Mouse (Mus musculus) hindbrain, embryonic 10.5 days (tissue): ENCODE measurements around the gene Tbpl2. TPM values are rescaled to one million over a fixed set of nuclear protein-coding genes. Genes with fewer than 3 reads are reported as not detected.

Experiments
- DNase-seq: peaks from one replicate; pipeline ENCODE4 v3.0.0-alpha.2; 2017; ENCODE audit warnings: low spot score
- H3K27ac ChIP-seq: fragments of 300-500 bp; sonication (generic); 2 replicates; pipeline ENCODE4 v1.5.1; 2016; ENCODE audit warnings: mild to moderate bottlenecking, moderate library complexity
- H3K27me3 ChIP-seq: fragments of 300-500 bp; sonication (generic); 2 replicates; pipeline ENCODE4 v1.6.1; 2016; ENCODE audit warnings: mild to moderate bottlenecking; ENCODE audit not compliant: poor library complexity, insufficient read depth, severe bottlenecking
- H3K36me3 ChIP-seq: fragments of 300-500 bp; sonication (generic); 2 replicates; pipeline ENCODE4 v1.6.1; 2016; ENCODE audit warnings: mild to moderate bottlenecking, moderate library complexity
- H3K4me1 ChIP-seq: fragments of 300-500 bp; sonication (generic); replicated peaks from 2 replicates; pipeline ENCODE4 v1.6.1; 2016; ENCODE audit warnings: mild to moderate bottlenecking
- H3K4me3 ChIP-seq: fragments of 300-500 bp; sonication (generic); 2 replicates; pipeline ENCODE4 v1.5.1; 2016; ENCODE audit warnings: mild to moderate bottlenecking, moderate library complexity
- H3K9me3 ChIP-seq: fragments of 300-500 bp; sonication (generic); 2 replicates; pipeline ENCODE4 v1.6.1; 2016; ENCODE audit warnings: mild to moderate bottlenecking, moderate library complexity
- WGBS: fragments of 180-500 bp; shearing (Covaris S2); methylation state at CpG from one replicate; pipeline ENCODE4 v1.1.7; 2016; 5-methylcytosine and 5-hydroxymethylcytosine counted together
- polyA plus RNA-seq: library from polyadenylated mRNA; unstranded; fragments of >200 nt; fragmentation: Nextera tagmentation; extraction: Ambion mirVana; gene quantifications from 2 replicates; pipeline ENCODE4 v1.2.1, GENCODE M21; 2016

Tbpl2 gene
- polyA plus RNA-seq = not detected in 2 replicates

DNA sequence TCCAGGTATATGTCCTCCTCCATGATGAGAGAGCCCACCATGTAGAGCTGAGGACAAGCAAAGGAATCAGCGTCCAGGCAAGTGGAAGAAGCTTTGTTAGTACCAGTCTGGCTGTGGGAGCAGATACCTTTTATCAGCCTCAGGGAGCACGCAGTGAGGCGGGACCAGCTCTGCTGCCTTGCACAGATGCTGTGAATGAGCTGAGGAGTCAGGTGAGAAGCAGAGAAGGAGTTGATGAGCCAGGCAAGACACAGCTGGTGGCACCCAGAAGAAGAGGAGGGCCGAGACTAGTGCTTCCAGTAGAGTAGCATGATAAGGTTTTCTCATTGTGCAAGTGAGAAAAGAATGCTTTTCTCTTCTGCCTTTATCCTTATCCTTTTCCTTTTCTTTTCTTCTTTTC, at the start of gene Tbpl2:
Tbpl2 (minus strand) TSS at position 101 of the 400 bp plus-strand sequence.
- Histone ChIP-seq H3K27me3 (no peaks in the 10 kb centered on the region), H3K9me3 (no peaks in the 10 kb centered on the region), H3K36me3 (no peaks in the 10 kb centered on the region), H3K27ac (no peak within 1 kb of the TSS), H3K4me3 (no peak within 1 kb of the TSS), H3K4me1 (no peaks in the 10 kb centered on the region)
- DNase-seq = no peak
- 86% methylated on average over 4 of the region's 4 CpGs for WGBS

DNA sequence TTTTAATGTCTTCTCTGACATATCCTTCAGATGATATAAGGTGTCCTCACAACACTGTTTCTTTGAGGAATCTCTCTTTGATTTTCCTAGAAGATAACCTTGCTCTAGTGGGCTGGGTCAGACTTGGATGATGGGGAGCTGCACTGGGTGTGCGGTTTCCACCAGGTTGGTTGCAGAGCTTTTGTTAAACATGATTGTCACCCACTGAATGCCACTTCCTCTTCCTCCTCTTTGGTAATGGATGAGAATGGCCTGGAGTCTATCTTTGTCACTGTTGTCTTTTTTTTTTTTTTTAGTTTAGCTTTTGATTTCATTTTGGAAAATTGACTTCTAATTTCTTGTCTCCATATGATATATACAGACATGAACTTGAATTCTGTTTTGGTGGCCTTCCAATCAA, 38.0 kb upstream of the Tbpl2 start:
- WGBS = 87% methylated on average over 1 of the region's 1 CpGs
- Histone ChIP-seq H3K4me3 (no peak overlapping the region), H3K36me3 (no peaks in the 10 kb centered on the region), H3K4me1 (no peaks in the 10 kb centered on the region), H3K27me3 (no peaks in the 10 kb centered on the region), H3K27ac (no peak overlapping the region), H3K9me3 (no peaks in the 10 kb centered on the region; the same call in 1 of the 2 replicates)
- no peak for DNase-seq

DNA sequence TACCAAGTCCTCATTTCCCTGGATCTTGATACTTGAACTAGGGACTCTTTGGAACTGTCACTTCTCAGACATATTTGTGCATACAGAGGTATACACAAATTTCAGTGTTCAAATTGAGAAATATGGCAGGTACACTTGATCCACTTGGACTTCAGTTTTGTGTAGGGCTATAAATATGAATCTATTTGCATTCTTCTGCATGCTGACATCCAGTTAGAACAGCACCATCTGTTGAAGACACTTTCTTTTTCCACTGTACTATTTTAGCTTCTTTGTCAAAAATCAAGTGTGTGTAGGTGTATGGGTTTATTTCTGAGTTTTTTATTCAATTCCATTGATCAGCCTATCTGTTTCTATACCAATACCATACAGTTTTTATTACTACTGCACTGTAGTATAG, 12.7 kb upstream of the Tbpl2 start:
- Histone ChIP-seq H3K27me3 (no peaks in the 10 kb centered on the region), H3K4me1 (no peaks in the 10 kb centered on the region), H3K4me3 (no peak overlapping the region), H3K9me3 (no peaks in the 10 kb centered on the region), H3K36me3 (no peaks in the 10 kb centered on the region), H3K27ac (no peak overlapping the region)
- DNase-seq = no peak

DNA sequence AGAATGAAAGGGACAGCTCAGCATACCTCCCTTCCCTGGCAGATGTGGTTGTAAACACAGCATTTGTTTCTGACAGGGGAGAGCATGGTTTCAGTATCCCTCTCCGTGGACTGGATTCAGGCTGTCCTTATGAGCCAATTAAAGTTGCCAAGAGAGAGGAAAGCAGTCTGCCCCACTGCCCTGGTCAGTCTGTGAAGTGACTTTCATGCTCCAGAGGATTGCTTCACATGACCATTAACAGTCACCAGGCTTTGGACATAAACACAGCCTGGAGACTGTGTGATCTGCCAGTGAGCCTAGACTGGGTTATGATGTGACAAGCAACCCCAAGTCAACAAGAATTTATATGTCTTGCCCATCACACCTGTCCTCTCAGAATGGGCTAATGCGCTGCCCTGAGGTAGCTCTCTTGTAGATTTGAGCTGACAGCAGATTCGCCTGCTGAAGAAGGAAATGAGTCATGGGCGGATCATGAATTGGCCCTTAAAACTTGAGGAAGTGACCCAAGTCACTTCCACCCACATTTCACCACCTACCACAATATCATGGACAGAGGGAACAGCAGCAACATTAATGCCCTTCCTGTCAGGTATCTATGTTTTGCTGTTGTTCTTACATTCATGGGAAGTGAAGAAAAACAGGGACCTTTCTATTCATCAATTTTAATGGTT, 7.4 kb upstream of the Tbpl2 start:
- WGBS = 84% methylated on average over 4 of the region's 4 CpGs
- Histone ChIP-seq H3K27me3 (no peaks in the 10 kb centered on the region), H3K4me1 (no peaks in the 10 kb centered on the region), H3K4me3 (no peak overlapping the region), H3K9me3 (no peaks in the 10 kb centered on the region), H3K27ac (no peak overlapping the region), H3K36me3 (no peaks in the 10 kb centered on the region)
- no peak for DNase-seq

DNA sequence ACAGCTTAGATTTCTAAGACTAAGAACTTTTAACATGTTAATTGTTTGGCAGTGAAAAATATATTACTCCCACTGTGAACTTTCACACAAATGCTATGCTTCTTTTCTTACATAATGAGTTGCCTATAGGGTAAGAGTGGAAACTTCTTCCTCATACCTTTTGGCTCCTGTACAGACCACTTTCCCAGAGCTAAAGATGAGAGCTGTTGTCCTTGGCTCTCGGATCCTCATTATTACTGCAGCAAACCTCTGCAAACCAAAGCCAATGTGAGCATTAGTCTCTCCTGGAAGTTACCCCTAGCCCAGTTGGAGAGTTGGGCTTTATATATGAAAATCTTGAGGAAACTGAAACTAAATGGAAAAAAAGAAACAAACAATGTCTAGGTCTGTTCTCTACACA, 5.5 kb downstream of the Tbpl2 start:
- no peak overlapping the region for H3K27ac ChIP-seq
- no peak overlapping the region for H3K4me3 ChIP-seq
- no peak for DNase-seq
- no peaks in the 10 kb centered on the region for H3K27me3 ChIP-seq
- WGBS = 87% methylated on average over 1 of the region's 1 CpGs
- no peaks in the 10 kb centered on the region for H3K9me3 ChIP-seq
- H3K36me3 ChIP-seq = no peaks in the 10 kb centered on the region
- H3K4me1 ChIP-seq = no peaks in the 10 kb centered on the region

DNA sequence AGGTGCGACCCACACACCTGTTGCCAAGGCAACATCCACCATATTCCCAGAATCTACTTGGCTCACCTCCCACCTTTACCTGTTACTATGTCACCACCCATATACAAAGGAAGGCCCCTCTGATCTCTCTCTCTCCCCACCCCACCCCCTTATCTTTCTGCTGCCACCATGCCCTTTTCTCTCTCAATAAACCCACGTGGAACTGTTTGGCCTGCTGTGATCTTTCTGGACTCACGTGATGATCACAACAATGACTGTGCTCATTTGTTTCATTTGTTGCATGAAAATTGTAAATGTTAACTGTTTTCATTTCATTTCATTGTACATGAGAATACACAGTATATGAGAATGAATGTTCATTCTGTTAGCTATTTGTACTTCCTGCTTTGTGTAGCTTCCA, 45.9 kb downstream of the Tbpl2 start:
- 87% methylated on average over 3 of the region's 3 CpGs for WGBS
- DNase-seq = no peak
- H3K27me3 ChIP-seq = no peaks in the 10 kb centered on the region
- no peak overlapping the region for H3K27ac ChIP-seq
- peaks cover 24% of the 10 kb centered on the region for H3K4me1 ChIP-seq
- no peaks in the 10 kb centered on the region for H3K9me3 ChIP-seq
- H3K4me3 ChIP-seq = no peak overlapping the region
- H3K36me3 ChIP-seq = no peaks in the 10 kb centered on the region

DNA sequence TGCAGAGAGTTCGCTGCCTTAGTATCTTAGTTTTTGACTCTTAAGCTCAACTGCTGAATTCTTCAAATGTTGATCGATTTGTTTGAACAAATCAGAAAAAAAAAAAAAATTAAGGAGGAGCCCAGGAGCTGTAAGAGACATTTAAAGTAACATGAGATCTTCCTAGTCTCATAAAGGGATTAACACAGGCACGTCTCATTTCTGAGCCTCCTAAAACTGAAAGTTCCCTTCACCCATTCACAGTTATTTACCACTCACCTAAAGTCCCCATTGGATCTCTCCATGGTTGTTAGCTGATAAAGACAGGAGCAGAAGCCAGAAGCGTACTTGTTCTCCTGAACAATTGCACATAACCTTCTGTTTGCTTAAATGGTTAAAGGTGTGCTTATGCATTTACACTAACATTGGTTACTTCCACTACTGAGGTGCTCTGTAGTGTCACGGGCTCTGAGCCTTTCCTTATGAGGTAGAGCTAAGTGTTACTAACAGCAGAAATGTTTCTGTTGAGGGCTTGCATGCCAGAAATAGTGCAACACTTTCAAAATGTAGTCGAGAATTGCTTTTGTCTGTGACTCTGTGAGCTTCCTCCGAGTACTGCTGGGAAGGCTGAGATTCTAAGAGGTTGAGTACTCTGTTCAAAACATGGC, 46.9 kb downstream of the Tbpl2 start, which contains the start of gene Hnmt:
Hnmt (minus strand) TSS at position 51 of the 647 bp plus-strand sequence.
- Histone ChIP-seq H3K36me3 (no peaks in the 10 kb centered on the region), H3K9me3 (no peaks in the 10 kb centered on the region), H3K27me3 (no peaks in the 10 kb centered on the region), H3K27ac (peak within 1 kb of the TSS; percentile 82), H3K4me1 (peaks cover 24% of the 10 kb centered on the region), H3K4me3 (peak within 1 kb of the TSS; percentile 45)
- no peak for DNase-seq
- 57% methylated on average over 7 of the region's 7 CpGs for WGBS

DNA sequence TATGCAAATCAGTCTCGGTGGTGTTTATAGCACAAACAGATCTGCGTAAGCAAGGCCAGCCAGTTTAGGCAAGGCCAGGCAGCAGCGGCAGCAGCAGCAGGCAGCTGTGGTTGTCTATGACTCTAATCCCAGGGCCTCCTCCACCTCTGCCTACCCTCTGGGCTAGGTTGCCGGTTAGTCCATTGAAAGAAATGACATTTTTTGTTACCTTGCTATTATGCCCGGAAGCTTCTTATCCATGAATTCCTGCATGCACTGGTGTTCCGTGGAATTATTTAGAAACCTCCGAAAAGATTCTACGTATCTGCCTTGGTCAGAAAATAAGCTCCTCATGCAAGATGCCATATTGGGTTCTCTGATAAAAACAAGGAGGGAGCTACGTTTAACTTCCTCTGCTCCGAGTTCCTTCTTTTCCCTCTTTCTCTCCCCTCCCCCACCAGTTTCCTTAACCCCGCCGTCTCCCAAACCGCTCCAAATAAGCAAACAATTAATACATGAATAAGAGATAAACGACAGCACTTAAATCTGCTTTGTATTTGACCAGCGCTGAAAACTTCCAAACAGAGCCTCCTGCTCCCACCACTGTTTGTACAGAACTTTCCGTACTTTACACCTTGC, 47.8 kb downstream of the Tbpl2 start:
- peak; percentile 44 for DNase-seq
- Histone ChIP-seq H3K9me3 (no peaks in the 10 kb centered on the region), H3K36me3 (no peaks in the 10 kb centered on the region), H3K4me3 (peak overlapping the region; percentile 45), H3K27me3 (no peaks in the 10 kb centered on the region), H3K4me1 (peaks cover 24% of the 10 kb centered on the region), H3K27ac (peak overlapping the region; percentile 82)
- WGBS = 14% methylated on average over 16 of the region's 16 CpGs

DNA sequence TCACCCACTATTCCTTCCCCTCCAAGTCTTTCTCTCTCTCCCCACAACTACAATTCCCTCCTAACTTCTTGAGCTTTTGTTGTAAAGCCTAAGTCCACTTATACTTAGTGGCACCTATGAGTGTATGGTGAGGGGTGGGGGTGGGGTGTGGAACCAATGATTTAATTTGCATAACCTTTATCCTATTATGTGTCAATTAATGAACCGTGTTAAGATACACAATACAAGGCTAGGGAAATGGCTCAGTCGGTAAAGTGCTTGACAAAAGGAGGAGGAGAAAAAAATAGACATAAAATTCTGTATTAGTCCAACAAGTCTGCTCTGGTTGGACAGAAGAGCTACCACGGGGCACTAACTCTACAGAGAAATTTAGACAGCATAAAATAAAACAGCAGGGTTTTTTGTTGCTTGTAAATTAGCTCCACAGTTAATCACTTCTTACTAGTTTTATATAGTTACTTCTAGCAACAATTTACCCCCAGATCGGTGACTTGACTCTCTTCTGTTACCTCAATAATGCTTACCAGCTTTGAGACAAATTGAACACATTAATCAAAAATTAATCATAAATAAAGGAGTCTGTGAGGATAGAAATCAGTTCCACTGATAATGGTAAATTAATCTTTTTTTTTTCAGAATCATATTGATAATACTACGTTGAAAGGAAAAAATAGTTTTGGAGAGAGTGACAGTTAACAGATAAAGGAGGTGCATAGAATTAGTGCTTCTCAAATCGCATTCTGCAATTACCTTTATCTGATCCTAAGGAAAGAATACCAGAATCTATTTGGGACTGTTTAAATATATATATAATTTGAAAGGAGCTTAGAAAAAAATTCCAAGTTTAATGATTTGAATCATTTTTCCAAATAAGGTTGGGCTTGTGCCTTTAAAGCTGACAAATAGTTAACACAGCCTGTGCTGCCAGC, 48.6 kb downstream of the Tbpl2 start:
- DNase-seq = peak; percentile 16
- WGBS = 37% methylated on average over 6 of the region's 6 CpGs

DNA sequence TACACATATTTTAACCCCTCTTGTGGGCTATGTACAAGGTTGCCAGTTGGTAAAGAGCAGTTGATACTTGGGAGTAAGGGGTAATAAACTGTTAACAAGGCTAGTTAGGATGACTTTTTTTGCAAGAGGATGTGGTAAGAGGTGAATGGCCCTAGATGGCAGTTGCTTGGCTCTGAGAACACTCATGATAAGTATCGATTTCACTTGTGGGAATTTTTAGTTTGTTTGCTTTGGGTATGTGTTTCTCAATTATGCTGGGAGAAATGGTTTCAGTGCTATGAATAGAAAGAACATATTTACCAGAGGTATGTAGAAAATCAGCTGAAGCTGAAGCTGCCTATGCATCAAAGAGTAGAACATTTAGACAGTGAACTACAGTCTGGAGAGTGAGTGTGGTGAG, 53.5 kb downstream of the Tbpl2 start:
- WGBS = 93% methylated on average over 1 of the region's 1 CpGs
- peaks cover 6% of the 10 kb centered on the region for H3K4me1 ChIP-seq
- no peak overlapping the region for H3K4me3 ChIP-seq
- no peak overlapping the region for H3K27ac ChIP-seq
- H3K27me3 ChIP-seq = no peaks in the 10 kb centered on the region
- no peak for DNase-seq
- no peaks in the 10 kb centered on the region for H3K9me3 ChIP-seq
- H3K36me3 ChIP-seq = no peaks in the 10 kb centered on the region

More for the DNA sequence above, 48.6 kb downstream of the Tbpl2 start:
- no peaks in the 10 kb centered on the region for H3K36me3 ChIP-seq
- no peaks in the 10 kb centered on the region for H3K27me3 ChIP-seq
- peak overlapping the region; percentile 45 for H3K4me3 ChIP-seq
- H3K4me1 ChIP-seq = peaks cover 24% of the 10 kb centered on the region
- peak overlapping the region; percentile 82 for H3K27ac ChIP-seq
- no peaks in the 10 kb centered on the region for H3K9me3 ChIP-seq

DNA sequence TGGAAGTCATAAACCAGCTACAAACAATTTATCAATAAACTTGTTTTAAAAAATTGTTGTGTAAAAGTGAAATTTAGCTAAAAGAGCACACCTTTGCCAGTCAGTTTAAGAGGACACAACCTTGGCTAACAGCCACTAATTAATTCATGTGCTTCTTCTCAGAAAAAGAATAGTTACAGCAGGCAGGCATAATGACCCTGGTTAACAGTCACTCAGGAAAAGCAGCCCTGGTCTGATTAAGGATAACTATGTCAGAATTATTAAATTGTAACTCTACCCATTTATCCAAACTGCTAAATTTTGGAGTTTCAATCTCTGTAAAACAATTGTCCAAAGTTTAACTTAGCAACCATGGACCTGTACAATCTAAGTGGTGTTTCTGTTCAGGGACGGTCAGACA, 55.9 kb downstream of the Tbpl2 start:
- no peaks in the 10 kb centered on the region for H3K27me3 ChIP-seq
- WGBS = 87% methylated on average over 1 of the region's 1 CpGs
- no peaks in the 10 kb centered on the region for H3K4me1 ChIP-seq
- H3K9me3 ChIP-seq = no peaks in the 10 kb centered on the region
- no peak overlapping the region for H3K4me3 ChIP-seq
- no peaks in the 10 kb centered on the region for H3K36me3 ChIP-seq
- DNase-seq = no peak
- no peak overlapping the region for H3K27ac ChIP-seq
